Mouse (Mus musculus) brown adipose tissue, adult 24 weeks (tissue): ENCODE results near the gene Wwox. TPM values are rescaled to one million over a fixed set of nuclear protein-coding genes. Genes with fewer than 3 reads are reported as not detected.

Source experiments
- H3K27ac ChIP-seq: fragments of 200-500 bp; replicated peaks from 2 replicates; pipeline ENCODE4 v1.5.1; 2012; ENCODE audit warnings: low read depth, mild to moderate bottlenecking, low read length
- H3K4me1 ChIP-seq: fragments of 200-500 bp; 2 replicates; pipeline ENCODE4 v1.6.1; 2012; ENCODE audit warnings: low read length, mixed read lengths; ENCODE audit not compliant: control insufficient read depth, insufficient read depth, insufficient read length
- H3K4me3 ChIP-seq: fragments of 200-500 bp; 2 replicates; pipeline ENCODE4 v1.5.1; 2012; ENCODE audit warnings: low read depth, mild to moderate bottlenecking, low read length, moderate library complexity; ENCODE audit not compliant: insufficient read depth
- polyA plus RNA-seq: library from polyadenylated mRNA; stranded (reverse); fragments of >200 nt; gene quantifications from 2 replicates; pipeline ENCODE4 v1.2.4, GENCODE M21; 2012; ENCODE audit not compliant: missing spikeins, insufficient read depth, insufficient read length

Wwox gene
- polyA plus RNA-seq, 1 experiment = 11.8 TPM

GRCm38 (mm10) chr8:114548360-114548759 lies 108.9 kb downstream of the Wwox start:
- peaks cover 15% of the 10 kb centered on the region for H3K4me1 ChIP-seq
- no peak overlapping the region for H3K4me3 ChIP-seq
- H3K27ac ChIP-seq = no peak overlapping the region

- no peak overlapping the region for H3K4me3 ChIP-seq
Measured at GRCm38 (mm10) chr8:114548837-114549236, 109.4 kb downstream of the Wwox start.

GRCm38 (mm10) chr8:114550029-114550428 lies 110.6 kb downstream of the Wwox start:
- Histone ChIP-seq H3K4me3 (no peak overlapping the region), H3K4me1 (peaks cover 15% of the 10 kb centered on the region), H3K27ac (no peak overlapping the region)

More at GRCm38 (mm10) chr8:114548837-114549236, 109.4 kb downstream of the Wwox start:
- Histone ChIP-seq H3K27ac (no peak overlapping the region), H3K4me1 (peaks cover 15% of the 10 kb centered on the region)

GRCm38 (mm10) chr8:114552606-114553005 lies 113.2 kb downstream of the Wwox start:
- H3K4me1 ChIP-seq = peaks cover 15% of the 10 kb centered on the region
- no peak overlapping the region for H3K27ac ChIP-seq
- no peak overlapping the region for H3K4me3 ChIP-seq

GRCm38 (mm10) chr8:114554966-114555365 lies 115.5 kb downstream of the Wwox start:
- Histone ChIP-seq H3K27ac (no peak overlapping the region), H3K4me3 (no peak overlapping the region), H3K4me1 (peaks cover 15% of the 10 kb centered on the region)

GRCm38 (mm10) chr8:114555491-114556202 lies 116.2 kb downstream of the Wwox start:
- Histone ChIP-seq H3K4me1 (peaks cover 15% of the 10 kb centered on the region), H3K27ac (no peak overlapping the region), H3K4me3 (no peak overlapping the region)

GRCm38 (mm10) chr8:114561191-114561590 lies 121.7 kb downstream of the Wwox start:
- Histone ChIP-seq H3K27ac (no peak overlapping the region), H3K4me1 (no peaks in the 10 kb centered on the region), H3K4me3 (no peak overlapping the region)

- no peak overlapping the region for H3K4me3 ChIP-seq
- H3K27ac ChIP-seq = no peak overlapping the region
- H3K4me1 ChIP-seq = no peaks in the 10 kb centered on the region
Measured at GRCm38 (mm10) chr8:114562486-114562885, 123.0 kb downstream of the Wwox start.

- no peaks in the 10 kb centered on the region for H3K4me1 ChIP-seq
- H3K27ac ChIP-seq = no peak overlapping the region
- no peak overlapping the region for H3K4me3 ChIP-seq
Measured at GRCm38 (mm10) chr8:114563361-114563760, 123.9 kb downstream of the Wwox start.

- Histone ChIP-seq H3K4me1 (no peaks in the 10 kb centered on the region), H3K27ac (no peak overlapping the region), H3K4me3 (no peak overlapping the region)
Measured at GRCm38 (mm10) chr8:114564036-114564435, 124.6 kb downstream of the Wwox start.

GRCm38 (mm10) chr8:114568531-114569166 lies 129.2 kb downstream of the Wwox start:
- Histone ChIP-seq H3K4me1 (0 out of 2 replicates have a peak, but pooled peaks cover under 1% of the 10 kb centered on the region), H3K27ac (no peak overlapping the region), H3K4me3 (no peak overlapping the region)

- H3K27ac ChIP-seq = no peak overlapping the region
Measured at GRCm38 (mm10) chr8:114573014-114573746, 133.7 kb downstream of the Wwox start.

GRCm38 (mm10) chr8:114573747-114574093 lies 134.3 kb downstream of the Wwox start:
- Histone ChIP-seq H3K27ac (no peak overlapping the region), H3K4me1 (0 out of 2 replicates have a peak, but pooled peaks cover 2% of the 10 kb centered on the region), H3K4me3 (no peak overlapping the region)

More at GRCm38 (mm10) chr8:114573014-114573746, 133.7 kb downstream of the Wwox start:
- Histone ChIP-seq H3K4me1 (0 out of 2 replicates have a peak, but pooled peaks cover 2% of the 10 kb centered on the region), H3K4me3 (no peak overlapping the region)

GRCm38 (mm10) chr8:114579292-114579691 lies 139.8 kb downstream of the Wwox start:
- H3K4me3 ChIP-seq = no peak overlapping the region
- no peaks in the 10 kb centered on the region for H3K4me1 ChIP-seq
- H3K27ac ChIP-seq = no peak overlapping the region

- no peak overlapping the region for H3K4me3 ChIP-seq
- no peak overlapping the region for H3K27ac ChIP-seq
- H3K4me1 ChIP-seq = no peaks in the 10 kb centered on the region
Measured at GRCm38 (mm10) chr8:114580684-114581083, 141.2 kb downstream of the Wwox start.
